Mouse (Mus musculus): ENCODE data around the gene Spag6. TPM values are rescaled to one million over a fixed set of nuclear protein-coding genes. Genes with fewer than 3 reads are reported as not detected.
A peak's percentile ranks its signal among the peaks of the same experiment; 100 is the strongest.

Gene Spag6
- polyA plus RNA-seq, 1 experiment from 2014 or later = 0.50 TPM

- no peak overlapping the region for H3K4me2 ChIP-seq
Observed at GRCm38 (mm10) chr2:18797776-18798175, 103.9 kb downstream of the Spag6 start.

GRCm38 (mm10) chr2:18799265-18799965 is 105.6 kb downstream of the Spag6 start:
- H3K27ac ChIP-seq = peak overlapping the region; percentile 84
- no peaks in the 10 kb centered on the region for H3K9me3 ChIP-seq
- peaks cover 42% of the 10 kb centered on the region for H3K4me1 ChIP-seq
- WGBS = 11% methylated on average over 17 of the region's 17 CpGs
- H3K27me3 ChIP-seq = peaks cover 71% of the 10 kb centered on the region
- H3K4me3 ChIP-seq (replicated peaks) = peak overlapping the region; percentile 41
- ATAC-seq (ENCODE audit: low FRiP score) = peak; percentile 32
- H3K9ac ChIP-seq = peak overlapping the region; percentile 60
- H3K4me2 ChIP-seq = peak overlapping the region; percentile 73
- no peaks in the 10 kb centered on the region for H3K36me3 ChIP-seq (replicated peaks)

More at GRCm38 (mm10) chr2:18797776-18798175, 103.9 kb downstream of the Spag6 start:
- Histone ChIP-seq H3K4me3 (replicated peaks) (no peak overlapping the region), H3K9ac (no peak overlapping the region), H3K9me3 (no peaks in the 10 kb centered on the region), H3K36me3 (replicated peaks) (no peaks in the 10 kb centered on the region), H3K27ac (no peak overlapping the region), H3K27me3 (peaks cover 56% of the 10 kb centered on the region), H3K4me1 (peaks cover 39% of the 10 kb centered on the region)
- no peak for ATAC-seq (ENCODE audit: low FRiP score)
- WGBS = 11% methylated on average over 8 of the region's 8 CpGs

Other genes starting within 250 kb of the Spag6 start
- gene Commd3, start 21.6 kb upstream of the Spag6 start, polyA plus RNA-seq (2016; fragmentation: Nextera tagmentation; extraction: Ambion mirVana) = 156 and 162 TPM in 2 replicates
- 42.0 and 43.9 TPM in 2 replicates for gene Bmi1, start 17.0 kb upstream of the Spag6 start, polyA plus RNA-seq (2016; fragmentation: Nextera tagmentation; extraction: Ambion mirVana)

Measured in forebrain, embryonic 12.5 days (tissue).